Mouse (Mus musculus) brain, embryonic 18.5 days (tissue): ENCODE measurements at regions not wholly inside any gene's neighbourhood (a gene's known extent, or its start where the extent isn't known, plus 50 kb on each side); places are given as distances from the start of the nearest gene placed in this dataset.

ENCODE experiments used
- DNase-seq: peaks from one replicate; pipeline ENCODE4 v3.0.0-alpha.2; 2012; ENCODE audit warnings: low read depth, low spot score

- no peak for DNase-seq
Observed at GRCm38 (mm10) chr4:124075551-124075950, 157.7 kb upstream of the 4930535I16Rik start.

DNA sequence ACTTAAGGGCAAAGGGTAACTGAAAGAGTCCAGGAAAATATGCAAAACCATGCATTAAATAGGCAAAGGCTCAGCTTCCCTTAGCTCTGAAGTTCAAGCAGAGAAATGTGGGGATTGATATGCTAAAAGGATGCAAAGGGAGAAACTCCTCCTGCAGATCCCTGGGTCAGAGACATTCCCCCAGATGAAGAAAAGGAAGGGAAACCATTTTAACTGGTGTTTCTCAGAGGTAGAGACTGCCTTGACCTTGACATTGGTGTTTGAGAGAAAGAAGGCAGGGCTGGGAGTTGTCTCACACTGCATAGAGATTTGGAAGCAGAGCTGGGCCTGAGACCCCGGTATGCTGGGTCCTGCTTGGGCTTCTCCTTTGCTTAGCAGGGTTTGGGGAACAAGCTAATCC is 155.8 kb upstream of the 4930535I16Rik start:
- no peak for DNase-seq

DNA sequence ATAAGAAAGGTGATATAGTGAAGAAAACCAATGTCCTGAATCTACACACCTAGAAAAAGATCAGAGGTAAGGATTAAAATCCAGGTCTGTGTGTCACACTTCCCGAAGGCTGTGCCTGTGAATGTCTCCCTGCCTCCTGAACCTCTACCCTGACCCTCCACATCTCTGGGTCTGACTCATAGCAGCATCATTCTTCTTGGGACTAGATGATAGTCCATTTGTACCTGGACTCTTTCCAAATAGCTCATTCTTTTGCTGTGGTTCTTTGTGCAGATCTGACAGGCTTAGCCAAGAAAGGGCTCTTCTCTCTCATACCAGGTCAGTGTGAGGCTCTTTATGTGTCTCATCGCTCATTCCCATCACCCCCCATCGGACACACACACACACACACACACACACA is 146.8 kb upstream of the 4930535I16Rik start:
- DNase-seq, result no peak

GRCm38 (mm10) chr4:124063269-124064100 is 145.7 kb upstream of the 4930535I16Rik start:
- no peak for DNase-seq

GRCm38 (mm10) chr4:124057607-124058006 is 139.8 kb upstream of the 4930535I16Rik start:
- no peak for DNase-seq

DNA sequence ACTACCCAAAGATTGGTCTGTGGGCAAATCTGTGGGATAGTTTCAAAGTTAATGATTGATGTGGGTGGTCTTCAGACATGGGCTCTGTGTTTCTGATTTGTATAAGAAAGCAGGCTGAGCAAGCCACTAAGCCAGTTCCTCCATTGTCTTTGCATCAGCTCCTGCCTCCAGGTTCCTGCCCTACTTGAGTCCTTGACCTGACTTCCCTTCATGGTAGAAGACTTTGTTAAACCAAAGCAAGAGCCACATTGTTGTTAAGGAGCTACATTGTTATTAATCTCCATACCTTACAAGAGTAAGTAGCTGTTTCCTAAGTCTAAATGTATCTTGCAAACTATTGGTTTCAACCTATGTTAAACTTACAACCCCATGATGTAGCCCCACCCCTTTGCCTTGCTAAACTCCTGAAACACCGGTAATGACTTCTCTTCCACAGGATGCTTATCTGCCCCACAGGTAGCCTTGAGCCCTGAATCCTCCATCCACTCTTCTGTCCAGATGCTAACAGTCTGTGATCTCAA is 136.5 kb upstream of the 4930535I16Rik start:
- DNase-seq, result no peak

GRCm38 (mm10) chr4:124053340-124054038 is 135.7 kb upstream of the 4930535I16Rik start:
- no peak for DNase-seq

- DNase-seq, result no peak
Observed at GRCm38 (mm10) chr4:124052387-124052786, 134.6 kb upstream of the 4930535I16Rik start.

GRCm38 (mm10) chr4:124048348-124048831 is 130.6 kb upstream of the 4930535I16Rik start:
- DNase-seq, result no peak

- no peak for DNase-seq
Observed at GRCm38 (mm10) chr4:124047898-124048297, 130.1 kb upstream of the 4930535I16Rik start.

DNA sequence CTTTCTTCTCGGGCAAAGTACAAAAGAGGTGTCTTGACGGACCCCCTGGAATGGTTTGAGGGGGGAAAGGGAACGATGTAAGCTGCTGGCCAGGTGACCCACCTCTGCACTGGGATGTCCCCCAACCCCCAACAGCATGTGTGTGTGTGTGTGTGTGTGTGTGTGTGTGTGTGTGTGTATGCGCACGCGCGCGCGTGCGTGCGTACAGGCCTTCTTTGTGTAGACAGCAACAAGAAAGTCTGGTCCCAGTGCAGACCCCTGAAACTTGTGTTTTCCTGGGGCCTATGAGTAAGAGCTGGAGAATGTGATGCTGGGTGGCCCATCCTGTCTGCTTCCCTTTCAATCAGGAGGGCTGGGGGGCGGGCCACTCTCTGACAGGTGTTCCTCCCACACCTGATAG is 118.7 kb upstream of the 4930535I16Rik start:
- no peak for DNase-seq

DNA sequence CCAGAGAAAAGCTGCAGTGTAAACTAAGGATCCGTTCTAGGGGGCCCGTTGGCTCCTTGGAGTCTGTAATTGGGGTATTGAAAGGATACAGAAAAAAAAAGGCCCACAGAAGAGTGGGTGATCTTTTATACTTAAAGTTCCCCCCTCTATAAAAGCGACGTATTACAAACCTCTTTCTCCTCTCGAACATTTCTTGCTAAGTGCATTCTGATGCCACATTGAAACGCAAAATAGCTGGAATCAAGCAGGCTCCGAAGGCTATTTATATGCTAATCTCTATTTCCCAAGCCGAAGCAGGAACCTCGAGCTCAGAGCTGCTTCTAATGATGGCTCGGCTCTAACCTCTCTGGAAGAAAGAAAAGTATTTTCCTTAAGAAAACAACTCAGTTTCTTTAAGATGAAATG is 117.8 kb upstream of the 4930535I16Rik start:
- peak; percentile 63 for DNase-seq

DNA sequence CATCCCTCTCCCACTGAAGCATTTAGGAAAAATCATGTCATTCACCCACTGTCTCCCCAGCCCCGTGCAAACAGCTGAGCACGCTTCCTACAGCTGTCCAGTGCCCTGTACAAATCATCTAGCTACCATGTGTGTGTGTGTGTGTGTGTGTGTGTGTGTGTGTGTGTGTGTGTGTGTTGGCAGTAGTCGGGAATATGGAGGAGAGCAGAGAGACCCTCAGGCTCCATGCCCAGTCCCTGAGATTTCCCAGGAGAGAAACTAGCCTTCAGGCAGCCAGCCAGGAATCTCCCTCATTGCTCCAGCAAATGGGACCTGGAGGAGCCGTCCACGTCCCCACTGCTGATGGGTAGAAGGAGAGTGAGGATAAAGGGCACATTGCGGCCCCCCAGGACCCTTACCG is 117.4 kb upstream of the 4930535I16Rik start:
- peak; percentile 61 for DNase-seq

DNA sequence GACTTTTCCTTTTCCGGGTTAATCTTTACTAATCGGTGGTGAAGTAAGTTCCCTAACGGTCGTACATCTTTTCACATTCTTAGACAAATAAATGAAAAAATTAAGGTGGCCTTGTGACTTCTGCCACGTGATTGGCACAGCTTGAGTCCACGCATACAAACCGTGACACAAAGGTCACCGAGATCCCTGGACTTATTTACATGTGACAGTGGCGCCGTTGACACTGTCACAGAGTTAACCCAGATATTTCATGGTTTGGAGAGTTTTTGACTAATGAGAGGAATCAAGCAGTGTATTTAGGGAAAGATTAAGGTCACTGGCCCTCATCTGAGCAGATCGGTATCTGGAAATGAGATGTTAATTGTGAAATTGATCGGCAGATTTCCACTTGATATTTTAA is 110.2 kb upstream of the 4930535I16Rik start:
- DNase-seq, result no peak

- no peak for DNase-seq
Observed at GRCm38 (mm10) chr4:124016401-124016800, 98.6 kb upstream of the 4930535I16Rik start.

- DNase-seq, result no peak
Observed at GRCm38 (mm10) chr4:124015323-124015722, 97.5 kb upstream of the 4930535I16Rik start.

- DNase-seq, result no peak
Observed at GRCm38 (mm10) chr4:124012406-124012805, 94.6 kb upstream of the 4930535I16Rik start.

DNA sequence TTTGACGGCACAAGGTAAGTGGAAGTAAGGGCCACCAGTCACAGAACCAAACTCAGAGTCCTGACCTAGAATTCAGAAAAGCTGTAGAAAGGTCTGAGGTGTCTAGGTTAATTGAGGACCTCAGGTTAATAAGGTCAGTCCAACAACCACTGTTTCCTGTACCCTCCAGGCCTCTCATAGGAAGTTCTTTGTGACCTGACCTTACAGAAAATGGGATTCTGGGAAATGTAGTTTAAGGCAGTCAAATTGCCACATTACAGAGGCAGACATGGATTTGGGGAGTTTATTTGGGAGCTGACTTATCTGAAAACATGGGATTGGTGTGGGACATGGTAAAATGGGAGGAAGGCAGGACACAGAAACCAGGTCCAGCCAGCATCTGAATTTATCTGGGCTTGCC is 90.9 kb upstream of the 4930535I16Rik start:
- no peak for DNase-seq

GRCm38 (mm10) chr4:124005626-124006315 is 87.9 kb upstream of the 4930535I16Rik start:
- DNase-seq, result no peak

DNA sequence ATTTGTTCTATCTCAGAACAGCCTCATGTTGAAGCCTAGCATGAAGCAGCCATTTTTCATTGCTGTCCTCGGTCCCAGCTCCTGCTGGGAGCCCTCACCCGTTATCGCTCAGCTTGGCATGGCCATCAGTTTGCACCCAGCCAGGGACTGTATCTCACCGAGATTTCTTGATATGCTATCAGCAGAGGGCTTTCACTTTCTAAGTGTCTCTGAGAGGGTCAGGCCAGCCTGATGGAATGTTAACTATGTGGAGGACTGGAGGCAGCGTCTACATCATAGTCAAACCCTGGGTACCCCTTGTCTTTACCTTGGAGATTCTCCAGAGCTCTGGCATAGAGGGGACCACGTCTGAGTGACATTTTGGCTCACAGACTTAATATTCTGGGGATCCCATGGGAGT is 84.9 kb upstream of the 4930535I16Rik start:
- no peak for DNase-seq

DNA sequence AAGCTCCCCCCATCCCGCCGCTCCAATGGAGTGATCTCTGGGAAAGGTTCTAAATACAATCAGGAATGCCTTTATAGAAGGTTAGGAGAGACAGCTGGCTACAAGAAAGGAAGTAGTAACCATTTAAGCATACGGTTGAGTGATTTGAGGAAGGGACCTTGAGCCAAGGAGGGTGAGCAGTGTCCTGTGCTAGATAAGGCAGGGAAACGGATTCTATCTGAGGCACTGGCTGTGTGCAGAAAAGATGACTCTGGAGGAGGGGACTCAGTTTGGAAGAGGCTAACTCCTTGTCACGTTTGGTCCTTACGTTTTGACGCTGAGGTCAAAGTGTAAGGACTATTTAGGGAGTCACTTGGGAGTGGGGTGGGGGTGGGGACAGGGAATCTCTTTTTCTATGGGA is 84.3 kb upstream of the 4930535I16Rik start:
- DNase-seq, result no peak

DNA sequence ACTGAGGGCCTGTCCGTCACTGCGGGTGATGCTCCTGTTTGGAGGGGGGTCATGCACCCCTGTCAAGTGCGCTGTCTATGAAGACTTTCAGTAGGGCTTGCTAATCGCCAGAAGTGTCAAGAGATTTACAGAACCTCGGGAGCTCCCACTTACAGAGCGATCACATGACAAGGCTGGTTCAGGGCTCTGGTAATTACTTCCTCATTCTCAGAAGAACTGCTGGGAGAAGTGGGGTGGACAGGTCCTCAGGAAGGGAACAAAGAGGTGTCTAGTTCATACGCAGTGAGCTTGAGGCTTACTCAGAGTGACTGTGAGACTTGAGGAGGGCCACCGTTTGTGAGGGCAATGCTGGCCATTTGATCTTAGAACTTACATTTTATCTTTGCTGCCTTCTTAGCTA is 78.0 kb upstream of the 4930535I16Rik start:
- DNase-seq, result no peak
